Mouse (Mus musculus): Measurements from ENCODE around the gene Olfr1240. TPM values are rescaled to one million over a fixed set of nuclear protein-coding genes. Genes with fewer than 3 reads are reported as not detected.

Olfr1240 gene
- total RNA-seq (2021) = not detected
- long read RNA-seq, experiment 1 = 0 reads
- long read RNA-seq, experiment 2 = 0 reads

GRCm38 (mm10) chr2:89442900-89443299 lies at the start of gene Olfr1240:
Olfr1240 (minus strand) TSS chr2:89443000.
- no peak for DNase-seq (ENCODE audit: low spot score in 2 of 2)
- intact Hi-C loops (cut with DNase I) = no loop called here

GRCm38 (mm10) chr2:89487026-89487425 lies 44.2 kb upstream of the Olfr1240 start, which contains the start of gene Olfr1241:
Olfr1241 (minus strand) TSS chr2:89487126.
- DNase-seq (ENCODE audit: low spot score in 2 of 2) = no peak
- intact Hi-C loops (cut with DNase I) = no loop called here

- DNase-seq (ENCODE audit: low spot score in 2 of 2) = no peak
- intact Hi-C loops (cut with DNase I) = no loop called here
These were observed 22.5 kb downstream of the Olfr1240 start, which contains the start of gene Olfr1239 for GRCm38 (mm10) chr2:89420307-89420706. Olfr1239 (minus strand) TSS chr2:89420407.

- no peak for DNase-seq (ENCODE audit: low spot score in 2 of 2)
- intact Hi-C loops (cut with DNase I) = no loop called here
These were observed 28.2 kb downstream of the Olfr1240 start for GRCm38 (mm10) chr2:89414557-89414956.

GRCm38 (mm10) chr2:89409576-89409975 lies 33.2 kb downstream of the Olfr1240 start, which contains the start of gene Olfr1238:
Olfr1238 (minus strand) TSS chr2:89409676.
- no peak for DNase-seq (ENCODE audit: low spot score in 2 of 2)
- intact Hi-C loops (cut with DNase I) = no loop called here

GRCm38 (mm10) chr2:89400882-89401281 lies 41.9 kb downstream of the Olfr1240 start:
- no peak for DNase-seq (ENCODE audit: low spot score in 2 of 2)
- intact Hi-C loops (cut with DNase I) = no loop called here

Other genes starting within 250 kb of the Olfr1240 start
- not detected for gene Olfr1226, start 243.0 kb downstream of the Olfr1240 start, total RNA-seq (2021)
- gene Olfr1228, start 188.9 kb downstream of the Olfr1240 start, total RNA-seq (2021) = not detected
- gene Olfr1229, start 155.0 kb downstream of the Olfr1240 start, total RNA-seq (2021) = not detected
- gene Olfr1230, start 145.7 kb downstream of the Olfr1240 start, total RNA-seq (2021) = not detected
- not detected for gene Olfr1231, start 135.9 kb downstream of the Olfr1240 start, total RNA-seq (2021)
- gene Olfr1232, start 113.3 kb downstream of the Olfr1240 start, total RNA-seq (2021) = not detected
- not detected for gene Olfr1233, start 100.6 kb downstream of the Olfr1240 start, total RNA-seq (2021)
- gene Olfr1234, start 78.1 kb downstream of the Olfr1240 start, total RNA-seq (2021) = not detected
- not detected for gene Olfr1238, start 33.3 kb downstream of the Olfr1240 start, total RNA-seq (2021)
- not detected for gene Olfr1239, start 22.6 kb downstream of the Olfr1240 start, total RNA-seq (2021)
- gene Olfr1241, start 44.1 kb upstream of the Olfr1240 start, total RNA-seq (2021) = not detected
- not detected for gene Olfr1242, start 55.3 kb upstream of the Olfr1240 start, total RNA-seq (2021)
- gene Olfr1243, start 88.5 kb upstream of the Olfr1240 start, total RNA-seq (2021) = not detected
- gene Olfr1245, start 135.4 kb upstream of the Olfr1240 start, total RNA-seq (2021) = not detected
- gene Olfr1246, start 150.2 kb upstream of the Olfr1240 start, total RNA-seq (2021) = not detected
- gene Olfr1247, start 171.1 kb upstream of the Olfr1240 start, total RNA-seq (2021) = under 1 TPM; 0.06 to 0.11 TPM
- not detected for gene Olfr1248, start 175.2 kb upstream of the Olfr1240 start, total RNA-seq (2021)
- not detected for gene Olfr1249, start 192.0 kb upstream of the Olfr1240 start, total RNA-seq (2021)
- under 1 TPM; 0.07 to 0.15 TPM for gene Olfr1250, start 218.5 kb upstream of the Olfr1240 start, total RNA-seq (2021)
- not detected for gene Olfr1251, start 228.9 kb upstream of the Olfr1240 start, total RNA-seq (2021)